17 mouse cellular contexts compared by ENCODE assay signal in genomic region chr10:39142216-39142615, GRCm38 (mm10). TPM values are rescaled to one million over a fixed set of nuclear protein-coding genes. Genes with fewer than 3 reads are reported as not detected.
"Had no signal": no experiment of that assay in that cellular context is flagged by ENCODE, and none has a peak within 500 bp of the region (broad histone marks: within the 10 kb centered on the region; RNA-seq: fewer than 3 reads in every experiment).

No protein-coding gene starts in this region.

- H3K9ac ChIP-seq: neural tube, embryonic 13.5 days; neural tube, embryonic 15.5 days; stomach, embryonic 15.5 days had no signal

- H3K4me3 ChIP-seq: neural tube, embryonic 13.5 days; neural tube, embryonic 15.5 days; stomach, embryonic 15.5 days had no signal

- H3K27ac ChIP-seq: neural tube, embryonic 13.5 days; neural tube, embryonic 15.5 days; stomach, embryonic 15.5 days; stomach, postnatal 0 days had no signal

- H3K9me3 ChIP-seq: neural tube, embryonic 13.5 days; neural tube, embryonic 15.5 days; stomach, embryonic 15.5 days had no signal

- DNase-seq: retina, postnatal 1 day; right cerebral cortex, adult 18-20 months; right cerebral cortex, postnatal 14 days; right cerebral cortex, postnatal 25 days; right cerebral cortex, postnatal 4 days; spleen, adult 18-20 months; thymus, adult 18-20 months; thymus, adult 2 months; thymus, postnatal 14 days; thymus, postnatal 25 days; thymus, postnatal 36 days; thymus, postnatal 4 days had no signal

- H3K4me2 ChIP-seq: neural tube, embryonic 13.5 days; neural tube, embryonic 15.5 days; stomach, embryonic 15.5 days had no signal

- H3K27me3 ChIP-seq: neural tube, embryonic 13.5 days; neural tube, embryonic 15.5 days; stomach, embryonic 15.5 days had no signal

- H3K4me1 ChIP-seq: neural tube, embryonic 15.5 days; stomach, embryonic 15.5 days had no signal

RNA-seq across cellular contexts. Expression of gene Ccn6, which starts 21.4 kb away (rescaled TPM):
- polyA plus RNA-seq: testis, adult 2 months; thymus, adult 2 months had no signal
